Mouse (Mus musculus) 3T3-L1 (cell line): Measurements from ENCODE around the gene Dbi.

ENCODE experiments used
- DNase-seq: peaks from one replicate; pipeline ENCODE4 v3.0.0-alpha.2; 2015; ENCODE audit warnings: low read depth, low spot score

Dbi gene

GRCm38 (mm10) chr1:120083921-120084517 lies 36.9 kb downstream of the Dbi start:
- DNase-seq = peak; percentile 59

GRCm38 (mm10) chr1:120082957-120083585 lies 37.8 kb downstream of the Dbi start:
- peak; percentile 52 for DNase-seq

DNA sequence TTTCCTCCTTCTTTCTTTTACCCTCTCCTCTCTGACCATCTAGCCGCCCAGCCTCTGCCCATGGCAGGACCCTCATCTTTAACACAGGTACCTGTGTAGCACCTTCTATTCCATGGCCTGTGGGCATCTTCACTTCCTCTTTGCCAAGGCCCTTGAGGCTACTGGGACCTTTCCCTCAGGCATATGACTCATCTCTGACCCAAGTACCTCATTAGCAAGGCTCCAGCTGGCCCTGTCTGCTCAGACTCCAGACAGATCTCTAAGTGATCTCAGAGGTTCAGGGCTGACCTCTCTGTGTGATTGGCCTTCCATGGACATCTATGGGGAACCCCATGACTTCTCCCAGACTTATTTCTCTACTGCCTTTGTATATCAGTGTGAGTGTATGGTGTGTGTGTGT lies 40.2 kb downstream of the Dbi start:
- peak; percentile 77 for DNase-seq

GRCm38 (mm10) chr1:120077746-120078410 lies 43.0 kb downstream of the Dbi start:
- no peak for DNase-seq

DNA sequence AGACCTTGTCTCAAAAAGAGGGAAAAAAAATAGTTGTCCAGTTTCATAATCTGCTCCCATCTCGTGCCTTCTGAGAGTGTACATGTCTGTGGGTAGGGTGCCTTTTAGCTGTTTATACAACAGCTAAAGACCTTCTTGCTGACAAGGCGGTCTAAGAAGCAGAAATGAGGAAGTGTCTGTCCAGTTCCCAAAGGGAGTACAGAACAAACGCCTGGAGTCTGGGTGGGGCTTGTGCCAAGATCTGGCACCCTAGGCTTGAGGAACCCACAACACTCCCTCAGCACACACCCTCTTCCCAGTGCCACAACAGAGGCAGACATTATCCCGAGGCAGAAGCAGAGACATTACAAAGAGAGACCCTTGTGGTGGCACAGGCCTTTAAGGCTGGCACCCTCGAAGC lies 45.4 kb downstream of the Dbi start:
- DNase-seq = peak; percentile 17

GRCm38 (mm10) chr1:120074931-120075330 lies 45.9 kb downstream of the Dbi start:
- DNase-seq = peak; percentile 20

GRCm38 (mm10) chr1:120074307-120074702 lies 46.6 kb downstream of the Dbi start:
- peak; percentile 29 for DNase-seq

DNA sequence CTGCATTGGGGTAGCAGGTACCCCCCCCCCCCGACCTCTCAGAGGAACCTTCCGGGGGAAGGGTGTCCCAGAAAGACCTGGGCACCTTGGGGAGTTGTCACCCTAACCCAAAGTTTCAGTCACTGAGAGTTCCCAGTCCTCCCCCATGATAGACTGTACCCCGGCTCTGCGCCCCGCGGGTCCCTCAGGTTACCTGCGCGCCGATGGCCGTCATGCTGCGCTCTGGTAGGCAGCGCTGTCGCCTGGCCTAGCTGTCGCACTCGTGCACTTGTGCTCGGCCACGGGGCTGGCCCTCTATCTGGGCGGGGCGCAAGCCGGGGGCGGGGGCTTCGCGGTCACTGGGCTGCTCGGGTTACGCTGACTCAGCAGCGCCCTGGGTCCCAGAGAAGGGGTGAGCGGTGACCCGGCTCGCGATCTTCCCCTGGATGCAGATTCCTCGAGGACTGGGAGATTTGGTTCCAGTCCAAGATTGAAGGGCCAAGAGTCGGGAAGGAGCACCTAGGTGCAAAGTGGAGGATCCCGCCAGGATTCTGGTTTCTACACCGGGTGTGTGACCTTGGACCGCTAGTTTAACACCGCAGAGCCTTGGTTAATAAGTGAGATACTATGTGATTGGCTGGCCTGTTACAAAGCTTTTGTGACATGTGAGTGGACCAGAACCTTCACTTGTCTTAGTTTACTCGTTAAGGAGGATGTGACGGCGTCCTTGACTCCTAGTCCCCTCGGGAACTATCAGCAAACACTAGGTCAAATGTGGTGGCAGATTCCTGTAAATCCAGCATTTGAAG lies 47.2 kb downstream of the Dbi start, which contains the start of gene Tmem37:
Gene Tmem37 (minus strand): TSS at position 556 of the 788 bp plus-strand sequence.
- DNase-seq = peak; percentile 49

GRCm38 (mm10) chr1:120072900-120073299 lies 48.0 kb downstream of the Dbi start:
- no peak for DNase-seq

DNA sequence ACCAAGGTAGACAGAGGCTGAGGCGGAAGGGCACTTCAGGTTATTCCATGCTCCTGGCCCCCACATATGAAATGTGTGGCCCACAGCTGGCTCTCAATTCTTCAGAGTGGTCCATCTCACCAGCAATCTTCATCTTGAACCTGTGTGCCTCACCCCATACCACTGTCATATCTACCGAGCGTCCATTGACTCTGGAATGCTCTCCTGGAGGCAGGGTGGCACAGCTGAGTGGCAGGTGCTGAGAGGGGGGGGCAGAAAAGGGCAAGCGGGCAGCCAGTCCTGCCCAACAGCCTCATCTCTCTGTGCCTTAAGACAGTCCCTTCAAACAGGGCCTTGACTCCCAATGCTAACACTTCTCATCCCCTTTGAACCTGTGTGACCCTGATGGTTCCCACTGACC lies 49.7 kb downstream of the Dbi start:
- no peak for DNase-seq

DNA sequence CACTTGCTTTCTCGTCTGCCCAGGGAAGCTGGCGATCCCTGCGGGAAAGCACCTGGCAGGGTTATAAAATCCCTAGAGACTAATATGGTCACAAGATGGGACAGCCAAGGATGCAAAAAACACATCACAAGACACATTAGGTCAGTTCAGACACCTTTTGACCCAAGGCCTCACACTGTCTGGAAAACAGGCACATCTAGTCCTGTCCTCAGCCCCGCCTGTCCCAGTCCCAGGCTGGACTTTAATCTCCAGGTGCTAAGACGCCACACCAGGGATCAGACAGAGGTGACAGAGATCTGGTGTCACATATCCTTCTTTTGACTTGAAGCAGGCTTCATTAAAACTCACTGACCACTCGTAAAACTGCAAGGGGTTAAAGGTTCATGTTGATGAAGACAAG lies 50.7 kb downstream of the Dbi start:
- DNase-seq = no peak

GRCm38 (mm10) chr1:120069120-120069519 lies 51.8 kb downstream of the Dbi start:
- no peak for DNase-seq

- DNase-seq = peak; percentile 61
Measured at GRCm38 (mm10) chr1:120066625-120067024, 54.3 kb downstream of the Dbi start.

DNA sequence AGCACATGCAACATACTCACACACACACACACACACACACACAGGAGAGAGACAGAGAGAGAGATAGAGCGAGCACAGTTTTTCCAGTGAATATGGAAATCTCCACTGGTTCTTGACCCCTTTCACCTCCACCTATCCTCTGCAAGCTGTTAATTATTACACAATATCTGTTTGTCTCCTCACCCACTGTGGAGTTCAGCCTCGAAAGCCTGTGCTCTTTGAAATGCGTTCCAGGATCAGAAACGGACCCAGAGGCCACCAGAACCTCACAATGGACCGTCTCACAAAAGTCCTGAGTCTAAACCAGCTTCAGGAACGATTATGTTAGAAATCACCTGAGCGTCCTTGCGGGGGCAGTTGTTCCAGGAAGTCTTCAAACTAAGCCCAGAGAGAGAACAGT lies 54.7 kb downstream of the Dbi start:
- no peak for DNase-seq

DNA sequence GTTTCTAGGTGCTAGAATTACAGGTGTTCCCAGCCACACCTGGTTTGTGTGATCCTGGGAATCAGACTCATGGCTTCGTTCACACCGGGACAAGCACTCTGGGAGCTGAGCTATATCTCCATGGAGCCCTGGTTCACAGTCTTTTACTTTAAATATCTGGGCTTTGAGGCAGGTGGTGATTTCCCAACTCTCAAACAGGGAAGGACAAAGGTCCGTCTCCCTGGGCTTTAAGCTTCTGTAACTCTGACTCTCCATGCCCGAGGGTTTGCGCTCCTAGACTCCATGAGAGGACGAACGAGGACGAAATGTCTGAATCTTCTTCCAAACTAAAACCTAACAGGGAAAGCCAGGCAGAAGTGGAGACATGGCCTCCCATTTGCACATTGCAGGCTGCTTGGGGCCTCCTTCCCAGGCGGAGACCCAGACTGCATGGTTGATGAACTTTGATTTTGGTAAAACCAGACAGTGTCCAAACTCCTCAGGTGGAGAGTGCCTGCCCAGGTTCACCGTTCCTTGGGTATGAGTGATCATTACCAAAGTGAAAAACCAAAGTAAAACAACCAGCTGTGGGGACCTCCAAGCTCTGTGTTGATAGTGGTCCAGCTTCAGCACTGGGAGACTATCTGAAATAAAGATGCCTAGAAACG lies 56.7 kb downstream of the Dbi start:
- DNase-seq = no peak
